In genomic region chr7:105621646-105622292, GRCm38 (mm10) we compare ENCODE assay signal across 16 mouse cellular contexts. TPM values are rescaled to one million over a fixed set of nuclear protein-coding genes. Genes with fewer than 3 reads are reported as not detected.
DNase-seq lines count a peak whose midpoint lies in the region; ATAC-seq and TF ChIP-seq lines count a peak whose summit lies in the region.
"Had no signal": no experiment of that assay in that cellular context is flagged by ENCODE, and none has a peak within 500 bp of the region (broad histone marks: within the 10 kb centered on the region; RNA-seq: fewer than 3 reads in every experiment).

No protein-coding gene starts in this region.

- no peaks in the 10 kb centered on the region for H3K27me3 ChIP-seq in kidney, postnatal 0 days (ENCODE audit: insufficient read depth, low read length)
- H3K27me3 ChIP-seq in lung, embryonic 15.5 days = no peaks in the 10 kb centered on the region
- no peaks in the 10 kb centered on the region for H3K27me3 ChIP-seq in hindbrain, embryonic 10.5 days (ENCODE audit: insufficient read depth, poor library complexity, severe bottlenecking)
- H3K27me3 ChIP-seq in hindbrain, embryonic 13.5 days = no peaks in the 10 kb centered on the region
- H3K27me3 ChIP-seq: heart, embryonic 15.5 days; hindbrain, embryonic 15.5 days had no signal

- WGBS in kidney, postnatal 0 days = 70% methylated on average over 8 of the region's 8 CpGs
- 49% methylated on average over 8 of the region's 8 CpGs for WGBS in lung, embryonic 15.5 days
- WGBS in hindbrain, embryonic 10.5 days = 84% methylated on average over 8 of the region's 8 CpGs
- WGBS in hindbrain, embryonic 13.5 days = 85% methylated on average over 8 of the region's 8 CpGs

- H3K9me3 ChIP-seq in kidney, postnatal 0 days (replicated peaks; ENCODE audit: low read length) = no peaks in the 10 kb centered on the region
- H3K9me3 ChIP-seq in lung, embryonic 15.5 days = no peaks in the 10 kb centered on the region
- no peaks in the 10 kb centered on the region for H3K9me3 ChIP-seq in hindbrain, embryonic 10.5 days
- no peaks in the 10 kb centered on the region for H3K9me3 ChIP-seq in hindbrain, embryonic 13.5 days
- H3K9me3 ChIP-seq: heart, embryonic 15.5 days; hindbrain, embryonic 15.5 days had no signal

- H3K4me1 ChIP-seq in kidney, postnatal 0 days (replicated peaks; ENCODE audit: insufficient read depth, low read length) = no peaks in the 10 kb centered on the region
- H3K4me1 ChIP-seq in lung, embryonic 15.5 days = peaks cover 46% of the 10 kb centered on the region
- no peaks in the 10 kb centered on the region; the same call in 1 of the 2 replicates for H3K4me1 ChIP-seq in hindbrain, embryonic 10.5 days (replicated peaks)
- 0 out of 2 replicates have a peak, but pooled peaks cover 5% of the 10 kb centered on the region for H3K4me1 ChIP-seq in hindbrain, embryonic 13.5 days (replicated peaks)
- H3K4me1 ChIP-seq: hindbrain, embryonic 15.5 days had no signal

- DNase-seq in kidney, postnatal 0 days (ENCODE audit: low spot score) = peak; percentile 50
- DNase-seq in kidney, adult 11 months = no peak
- DNase-seq in 3T3-L1 (ENCODE audit: low read depth, low spot score) (peak; percentile 81), NIH3T3 (ENCODE audit: low read depth) (peak; percentile 51)
- no peak for DNase-seq in hindbrain, embryonic 10.5 days (ENCODE audit: low spot score)
- DNase-seq: cerebellum, postnatal 14 days; kidney, adult 8-10 months; spleen, adult 18-20 months; thymus, postnatal 4 days had no signal

- H3K4me3 ChIP-seq in kidney, postnatal 0 days (replicated peaks; ENCODE audit: low read depth, low read length) = no peak overlapping the region
- no peak overlapping the region for H3K4me3 ChIP-seq in lung, embryonic 15.5 days
- H3K4me3 ChIP-seq in hindbrain, embryonic 10.5 days = no peak overlapping the region
- H3K4me3 ChIP-seq in hindbrain, embryonic 13.5 days = no peak overlapping the region
- H3K4me3 ChIP-seq: heart, embryonic 15.5 days; hindbrain, embryonic 15.5 days had no signal

- no peak; the same call in 1 of the 2 replicates for ATAC-seq in kidney, postnatal 0 days (replicated peaks; ENCODE audit: low FRiP score, low read depth)
- peak; percentile 37; the same call in 1 of the 2 replicates for ATAC-seq in lung, embryonic 15.5 days (ENCODE audit: borderline replicate concordance, extremely low read depth, low FRiP score, low TSS enrichment)
- no peak for ATAC-seq in hindbrain, embryonic 13.5 days (ENCODE audit: low FRiP score)
- ATAC-seq in inflammation-experienced regulatory T-cells, adult 6 months = no peak
- ATAC-seq: forebrain, embryonic 16.5 days had no signal

- no peak overlapping the region for H3K4me2 ChIP-seq in kidney, postnatal 0 days (ENCODE audit: low read length)
- peak overlapping the region; percentile 30; the same call in 1 of the 2 replicates for H3K4me2 ChIP-seq in lung, embryonic 15.5 days
- no peak overlapping the region for H3K4me2 ChIP-seq in hindbrain, embryonic 13.5 days
- H3K4me2 ChIP-seq: heart, embryonic 15.5 days; hindbrain, embryonic 15.5 days had no signal

- peaks cover 44% of the 10 kb centered on the region for H3K36me3 ChIP-seq in kidney, postnatal 0 days (ENCODE audit: insufficient read depth, low read length)
- peaks cover 48% of the 10 kb centered on the region for H3K36me3 ChIP-seq in lung, embryonic 15.5 days
- peaks cover 86% of the 10 kb centered on the region for H3K36me3 ChIP-seq in hindbrain, embryonic 10.5 days
- peaks cover 90% of the 10 kb centered on the region for H3K36me3 ChIP-seq in hindbrain, embryonic 13.5 days

- peak overlapping the region; percentile 54; the same call in 1 of the 2 replicates for H3K27ac ChIP-seq in kidney, postnatal 0 days
- H3K27ac ChIP-seq in lung, embryonic 15.5 days = peak overlapping the region; percentile 84
- H3K27ac ChIP-seq in hindbrain, embryonic 10.5 days = no peak overlapping the region
- H3K27ac ChIP-seq in hindbrain, embryonic 13.5 days = no peak overlapping the region
- H3K27ac ChIP-seq: heart, embryonic 15.5 days; hindbrain, embryonic 15.5 days; liver, embryonic 14.5 days had no signal

- no peak for TF ChIP-seq CTCF in kidney, postnatal 0 days (IDR thresholded peaks at IDR 0.05; ENCODE audit: low read depth)

- no peak overlapping the region for H3K9ac ChIP-seq in kidney, postnatal 0 days (ENCODE audit: low read depth, low read length)
- H3K9ac ChIP-seq in lung, embryonic 15.5 days = no peak overlapping the region
- no peak overlapping the region for H3K9ac ChIP-seq in hindbrain, embryonic 13.5 days
- H3K9ac ChIP-seq: heart, embryonic 15.5 days; hindbrain, embryonic 15.5 days; liver, embryonic 14.5 days had no signal

RNA-seq across cellular contexts. Expression of gene Trim3, which starts 11.6 kb away (rescaled TPM):
- polyA plus RNA-seq in kidney, postnatal 0 days (2015; fragmentation: Nextera tagmentation; extraction: Ambion mirVana) = 24.8 and 26.7 TPM in 2 replicates
- polyA plus RNA-seq in lung, embryonic 15.5 days (2015; fragmentation: Nextera tagmentation; extraction: Ambion mirVana) = 54.9 and 59.9 TPM in 2 replicates
- 40.9 and 42.2 TPM in 2 replicates for polyA plus RNA-seq in hindbrain, embryonic 10.5 days (2016; fragmentation: Nextera tagmentation; extraction: Ambion mirVana)
- 82.1 and 83.2 TPM in 2 replicates for polyA plus RNA-seq in hindbrain, embryonic 13.5 days (2015; fragmentation: Nextera tagmentation; extraction: Ambion mirVana)
- polyA plus RNA-seq in inflammation-experienced regulatory T-cells, adult 6 months (2017; shearing (Covaris generic)) = 1 to 10 TPM in 2 of 3 experiments, under 1 TPM in 1; 0.70 to 5.4 (median 3.3) TPM

RNA-seq across cellular contexts. Expression of gene Timm10b, which starts 18.1 kb away (rescaled TPM):
- polyA plus RNA-seq in kidney, postnatal 0 days (2015; fragmentation: Nextera tagmentation; extraction: Ambion mirVana) = 219 and 230 TPM in 2 replicates
- 187 TPM in 2 replicates for polyA plus RNA-seq in lung, embryonic 15.5 days (2015; fragmentation: Nextera tagmentation; extraction: Ambion mirVana)
- polyA plus RNA-seq in hindbrain, embryonic 10.5 days (2016; fragmentation: Nextera tagmentation; extraction: Ambion mirVana) = 164 and 184 TPM in 2 replicates
- 157 and 170 TPM in 2 replicates for polyA plus RNA-seq in hindbrain, embryonic 13.5 days (2015; fragmentation: Nextera tagmentation; extraction: Ambion mirVana)
- polyA plus RNA-seq in inflammation-experienced regulatory T-cells, adult 6 months (2017; shearing (Covaris generic)) = 100 to 1,000 TPM; 193 to 230 (median 222) TPM

RNA-seq across cellular contexts. Expression of gene Arfip2, which starts 18.4 kb away (rescaled TPM):
- polyA plus RNA-seq in kidney, postnatal 0 days (2015; fragmentation: Nextera tagmentation; extraction: Ambion mirVana) = 72.0 and 76.6 TPM in 2 replicates
- 77.3 and 79.1 TPM in 2 replicates for polyA plus RNA-seq in lung, embryonic 15.5 days (2015; fragmentation: Nextera tagmentation; extraction: Ambion mirVana)
- 58.4 and 69.7 TPM in 2 replicates for polyA plus RNA-seq in hindbrain, embryonic 10.5 days (2016; fragmentation: Nextera tagmentation; extraction: Ambion mirVana)
- 74.3 and 77.7 TPM in 2 replicates for polyA plus RNA-seq in hindbrain, embryonic 13.5 days (2015; fragmentation: Nextera tagmentation; extraction: Ambion mirVana)
- 10 to 100 TPM; 10.3 to 12.8 (median 12.2) TPM for polyA plus RNA-seq in inflammation-experienced regulatory T-cells, adult 6 months (2017; shearing (Covaris generic))

RNA-seq across cellular contexts. Expression of gene Gm45799, which starts 18.6 kb away (rescaled TPM):
- polyA plus RNA-seq in kidney, postnatal 0 days (2015; fragmentation: Nextera tagmentation; extraction: Ambion mirVana) = 33.7 and 35.8 TPM in 2 replicates
- polyA plus RNA-seq in lung, embryonic 15.5 days (2015; fragmentation: Nextera tagmentation; extraction: Ambion mirVana) = 33.8 and 34.3 TPM in 2 replicates
- 18.5 and 28.1 TPM in 2 replicates for polyA plus RNA-seq in hindbrain, embryonic 10.5 days (2016; fragmentation: Nextera tagmentation; extraction: Ambion mirVana)
- polyA plus RNA-seq in hindbrain, embryonic 13.5 days (2015; fragmentation: Nextera tagmentation; extraction: Ambion mirVana) = 16.1 and 19.3 TPM in 2 replicates
- 10 to 100 TPM in 1 of 3 experiments, 1 to 10 TPM in 2; 4.9 to 13.7 (median 8.7) TPM for polyA plus RNA-seq in inflammation-experienced regulatory T-cells, adult 6 months (2017; shearing (Covaris generic))

RNA-seq across cellular contexts. Expression of gene Hpx, which starts 21.8 kb away (rescaled TPM):
- 0.47 and 0.64 TPM in 2 replicates for polyA plus RNA-seq in kidney, postnatal 0 days (2015; fragmentation: Nextera tagmentation; extraction: Ambion mirVana)
- polyA plus RNA-seq in lung, embryonic 15.5 days (2015; fragmentation: Nextera tagmentation; extraction: Ambion mirVana) = 1.1 and 2.4 TPM in 2 replicates
- polyA plus RNA-seq in hindbrain, embryonic 10.5 days (2016; fragmentation: Nextera tagmentation; extraction: Ambion mirVana) = 0.20 and 0.25 TPM in 2 replicates
- polyA plus RNA-seq in hindbrain, embryonic 13.5 days (2015; fragmentation: Nextera tagmentation; extraction: Ambion mirVana) = 0.23 and 0.32 TPM in 2 replicates
- not detected for polyA plus RNA-seq in inflammation-experienced regulatory T-cells, adult 6 months (2017; shearing (Covaris generic))

Comparison
In these comparisons a context has a peak if more than half of its experiments do, and no peak if none do; other contexts are left out.
1. DNase-seq: peak in kidney, postnatal 0 days (single experiment), 3T3-L1 (single experiment) and NIH3T3 (single experiment); none in kidney, adult 11 months (single experiment) and hindbrain, embryonic 10.5 days (single experiment).
2. H3K27ac ChIP-seq: peak in kidney, postnatal 0 days (single experiment) and lung, embryonic 15.5 days (single experiment); none in hindbrain, embryonic 10.5 days (single experiment) and hindbrain, embryonic 13.5 days (single experiment).